Mouse (Mus musculus) right cerebral cortex, adult 18-20 months (tissue): ENCODE measurements at regions not wholly inside any gene's neighbourhood (a gene's known extent, or its start where the extent isn't known, plus 50 kb on each side); places are given as distances from the start of the nearest gene placed in this dataset.

Experiments
- DNase-seq: peaks from one replicate; pipeline ENCODE4 v3.0.0; 2022; ENCODE audit warnings: mixed read lengths

- no peak for DNase-seq
These were observed 224.2 kb upstream of the Serp2 start for GRCm38 (mm10) chr14:76780572-76781523.

GRCm38 (mm10) chr14:76778541-76779399 is 222.1 kb upstream of the Serp2 start:
- peak; percentile 91 for DNase-seq

- DNase-seq, result no peak
These were observed 218.8 kb upstream of the Serp2 start for GRCm38 (mm10) chr14:76775387-76775924.

- no peak for DNase-seq
These were observed 216.2 kb upstream of the Serp2 start for GRCm38 (mm10) chr14:76772781-76773438.

- DNase-seq, result no peak
These were observed 213.4 kb upstream of the Serp2 start for GRCm38 (mm10) chr14:76770106-76770505.

GRCm38 (mm10) chr14:76767301-76767700 is 210.6 kb upstream of the Serp2 start:
- no peak for DNase-seq

- DNase-seq, result no peak
These were observed 209.6 kb upstream of the Serp2 start for GRCm38 (mm10) chr14:76766186-76766713.

GRCm38 (mm10) chr14:76765094-76765504 is 208.4 kb upstream of the Serp2 start:
- peak; percentile 72 for DNase-seq

- peak; percentile 87 for DNase-seq
These were observed 207.7 kb upstream of the Serp2 start for GRCm38 (mm10) chr14:76764390-76764796.

- no peak for DNase-seq
These were observed 206.8 kb upstream of the Serp2 start for GRCm38 (mm10) chr14:76763539-76763938.

- DNase-seq, result no peak
These were observed 206.1 kb upstream of the Serp2 start for GRCm38 (mm10) chr14:76762777-76763176.

- no peak for DNase-seq
These were observed 205.0 kb upstream of the Serp2 start for GRCm38 (mm10) chr14:76761691-76762090.

- no peak for DNase-seq
These were observed 204.6 kb upstream of the Serp2 start for GRCm38 (mm10) chr14:76761274-76761673.

GRCm38 (mm10) chr14:76760509-76761023 is 203.9 kb upstream of the Serp2 start:
- DNase-seq, result peak; percentile 92

- DNase-seq, result no peak
These were observed 202.7 kb upstream of the Serp2 start for GRCm38 (mm10) chr14:76759377-76759776.

GRCm38 (mm10) chr14:76758589-76758988 is 201.9 kb upstream of the Serp2 start:
- DNase-seq, result no peak

- no peak for DNase-seq
These were observed 199.1 kb upstream of the Serp2 start for GRCm38 (mm10) chr14:76755591-76756376.

- DNase-seq, result no peak
These were observed 197.0 kb upstream of the Serp2 start for GRCm38 (mm10) chr14:76753734-76754133.

GRCm38 (mm10) chr14:76749178-76749577 is 192.5 kb upstream of the Serp2 start:
- no peak for DNase-seq

- no peak for DNase-seq
These were observed 192.0 kb upstream of the Serp2 start for GRCm38 (mm10) chr14:76748711-76749110.

GRCm38 (mm10) chr14:76747814-76748213 is 191.1 kb upstream of the Serp2 start:
- DNase-seq, result no peak
